Mouse (Mus musculus) adipocyte (in vitro differentiated cells): Measurements from ENCODE around the gene Vmn2r30.
"Not testable (repeated sequence)": the region's sequence is repeated elsewhere in the genome, so short reads cannot be mapped to it uniquely, and the experiment has no call there.

ENCODE experiments used
- DNase-seq: peaks from one replicate; pipeline ENCODE4 v3.0.0-alpha.2; 2016; ENCODE audit warnings: low spot score

The Vmn2r30 gene

DNA sequence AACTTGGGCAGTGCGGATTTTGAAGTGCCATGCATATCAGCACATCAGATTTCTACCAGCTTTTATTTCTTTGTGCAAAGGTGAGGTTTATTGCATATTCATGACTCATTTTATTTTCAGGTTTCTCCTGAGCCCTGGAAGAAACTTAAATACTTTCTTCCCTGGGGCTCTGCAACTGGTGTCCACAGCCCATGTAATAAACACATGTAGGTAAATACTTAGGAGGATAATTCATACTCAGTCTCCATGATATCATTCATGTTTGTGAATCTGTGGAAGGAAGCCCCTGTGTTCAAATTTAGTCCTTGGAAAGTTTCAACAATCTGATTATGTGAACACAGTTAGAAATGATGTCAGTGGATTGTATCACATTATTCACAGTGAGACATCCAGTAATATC lies at the start of gene Vmn2r30:
Gene Vmn2r30, minus strand, starts transcription at position 101 of the 400 bp plus-strand sequence.
- DNase-seq = not testable (repeated sequence)

DNA sequence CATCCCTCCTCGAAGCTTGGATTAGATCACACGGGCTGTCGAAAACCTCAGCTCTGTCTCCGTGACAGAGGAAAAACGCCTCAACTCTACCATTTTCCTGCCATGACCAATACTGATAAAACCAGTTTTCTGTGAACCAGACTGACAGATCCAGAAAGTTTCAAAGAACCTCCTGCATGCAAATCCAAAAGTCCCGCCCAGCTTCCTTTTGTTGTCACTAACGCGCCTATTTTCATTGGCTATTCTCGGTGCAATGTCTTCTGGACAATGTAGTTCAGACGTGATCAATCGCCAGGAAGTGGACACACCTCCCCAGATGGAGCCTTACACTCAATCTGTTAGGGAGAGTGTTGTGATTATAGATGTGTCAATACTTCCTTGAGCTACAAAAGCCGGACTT lies 37.0 kb upstream of the Vmn2r30 start, which contains the start of gene Gm45783:
Gene Gm45783, minus strand, starts transcription at position 143 of the 400 bp plus-strand sequence.
- DNase-seq = peak; percentile 30

DNA sequence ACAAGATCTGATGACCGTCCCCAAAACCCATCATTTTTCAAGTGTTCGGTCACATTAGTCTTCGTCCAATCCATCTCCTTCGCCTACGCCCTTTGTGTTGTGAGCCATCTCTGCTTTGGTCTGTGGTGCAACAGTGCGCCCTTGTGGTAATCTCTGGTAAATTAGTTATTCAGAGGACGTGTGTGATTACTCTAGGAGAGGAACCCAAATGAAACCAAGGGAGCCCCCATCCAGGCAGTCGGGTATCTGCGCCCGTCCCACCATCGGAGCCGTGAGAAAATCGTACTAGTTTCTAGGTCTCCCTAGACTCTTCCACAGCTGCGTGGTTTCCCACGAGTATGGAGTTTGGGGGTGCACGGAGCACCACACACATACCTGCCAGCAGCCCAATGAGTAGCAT lies 41.8 kb downstream of the Vmn2r30 start:
- peak; percentile 43 for DNase-seq

DNA sequence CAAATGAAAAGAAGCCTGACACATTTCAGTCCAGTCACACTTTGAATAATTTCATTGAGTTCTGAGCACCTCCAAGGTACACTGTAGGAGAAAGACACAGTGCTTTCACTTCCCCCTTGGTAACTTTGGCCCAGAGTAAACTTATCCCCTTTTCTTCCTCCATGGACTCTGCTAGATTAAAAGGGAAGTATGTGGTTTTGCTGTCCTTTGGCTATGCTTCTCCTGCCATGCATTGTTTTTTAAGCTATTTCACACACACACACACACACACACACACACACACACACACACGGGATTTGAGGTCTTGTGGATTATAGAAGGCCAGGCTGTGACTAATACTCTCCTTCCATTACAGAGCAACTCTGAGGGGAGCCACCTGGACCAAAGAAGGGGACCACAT lies 56.0 kb downstream of the Vmn2r30 start:
- DNase-seq = peak; percentile 1

DNA sequence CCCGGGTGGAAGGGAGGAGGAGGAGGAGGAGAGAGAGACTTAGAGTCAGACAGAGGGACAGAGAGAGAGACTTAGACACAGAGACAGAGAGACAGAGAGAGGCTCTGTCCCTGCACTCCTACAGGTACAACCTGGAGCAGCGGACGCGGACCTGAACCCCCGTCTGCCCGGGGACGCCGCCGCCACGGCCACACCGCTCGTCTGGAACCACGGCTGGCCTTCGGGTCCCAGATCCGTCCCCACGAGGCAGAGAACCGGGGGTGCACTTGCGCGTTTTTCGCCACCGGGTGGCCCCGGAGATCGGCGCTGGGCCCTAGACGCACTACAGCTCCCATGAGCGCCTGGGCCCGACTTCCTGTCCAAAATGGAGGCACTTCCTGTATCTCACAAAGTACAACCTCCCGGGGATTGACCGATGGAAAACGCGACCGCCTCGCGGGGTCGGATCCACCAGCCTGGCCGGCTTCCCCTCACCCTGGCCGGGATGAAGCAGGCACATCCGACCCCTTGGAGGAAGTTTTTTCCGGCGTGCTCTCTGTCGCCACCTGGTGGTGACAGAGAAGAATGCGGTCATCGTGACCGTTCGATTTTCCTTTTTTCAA lies 59.3 kb downstream of the Vmn2r30 start, which contains the start of gene Gm45844:
Gene Gm45844, minus strand, starts transcription at position 324 of the 602 bp plus-strand sequence.
- peak; percentile 63 for DNase-seq

DNA sequence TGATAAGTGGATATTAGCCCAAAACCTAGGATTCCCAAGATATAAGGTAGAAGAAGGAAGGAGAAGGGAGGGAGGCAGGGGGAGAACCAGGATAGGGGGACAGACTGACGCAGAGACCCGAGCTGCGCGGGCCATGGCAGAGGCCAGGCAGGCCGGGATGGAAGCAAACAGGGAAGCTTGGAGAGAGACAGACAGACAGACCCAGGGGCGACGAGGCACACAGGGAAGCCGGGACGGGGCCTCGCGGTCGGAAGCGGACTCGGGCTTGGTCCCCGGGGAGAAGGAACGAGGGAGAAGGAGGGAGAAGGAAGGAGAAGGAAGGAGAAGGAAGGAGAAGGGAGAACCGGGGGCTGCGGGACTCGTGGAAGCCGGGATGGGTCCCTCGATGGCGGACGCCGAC lies 59.9 kb downstream of the Vmn2r30 start:
- not testable (repeated sequence) for DNase-seq
